Mouse (Mus musculus) heart, embryonic 15.5 days (tissue): ENCODE measurements around the gene Lars2. TPM values are rescaled to one million over a fixed set of nuclear protein-coding genes. Genes with fewer than 3 reads are reported as not detected.

Experiments
- ATAC-seq: fragments of 200-750 bp; cut with Nextera tagmentation; replicated peaks from 2 replicates; pipeline ENCODE4 v1.8.0; 2017; ENCODE audit warnings: low read depth, moderate TSS enrichment; ENCODE audit not compliant: insufficient number of reproducible peaks, insufficient read depth, low FRiP score
- H3K27ac ChIP-seq: fragments of 300-500 bp; sonication (generic); 2 replicates; pipeline ENCODE4 v1.5.1; 2015; ENCODE audit warnings: mild to moderate bottlenecking, inconsistent platforms
- H3K27me3 ChIP-seq: fragments of 300-500 bp; sonication (generic); 2 replicates; pipeline ENCODE4 v1.6.1; 2015; ENCODE audit warnings: inconsistent platforms
- H3K36me3 ChIP-seq: fragments of 300-500 bp; sonication (generic); 2 replicates; pipeline ENCODE4 v1.6.1; 2015; ENCODE audit warnings: mild to moderate bottlenecking, inconsistent platforms
- H3K4me1 ChIP-seq: fragments of 300-500 bp; sonication (generic); replicated peaks from 2 replicates; pipeline ENCODE4 v1.6.1; 2015; ENCODE audit warnings: inconsistent platforms
- H3K4me2 ChIP-seq: fragments of 300-500 bp; sonication (generic); 2 replicates; pipeline ENCODE4 v1.6.1; 2015; ENCODE audit warnings: inconsistent platforms, mild to moderate bottlenecking, moderate library complexity
- H3K4me3 ChIP-seq: fragments of 300-500 bp; sonication (generic); 2 replicates; pipeline ENCODE4 v1.5.1; 2015; ENCODE audit warnings: mild to moderate bottlenecking, inconsistent platforms
- H3K9ac ChIP-seq: fragments of 300-500 bp; sonication (generic); 2 replicates; pipeline ENCODE4 v1.6.1; 2015; ENCODE audit warnings: mild to moderate bottlenecking, inconsistent platforms
- H3K9me3 ChIP-seq: fragments of 300-500 bp; sonication (generic); replicated peaks from 2 replicates; pipeline ENCODE4 v1.6.1; 2016; ENCODE audit warnings: inconsistent platforms
- WGBS: fragments of 180-500 bp; shearing (Covaris S2); methylation state at CpG from one replicate; pipeline ENCODE4 v1.1.7; 2015; ENCODE audit warnings: mixed read lengths; 5-methylcytosine and 5-hydroxymethylcytosine counted together
- polyA plus RNA-seq: library from polyadenylated mRNA; unstranded; fragments of >200 nt; fragmentation: Nextera tagmentation; extraction: Ambion mirVana; gene quantifications from 2 replicates; pipeline ENCODE4 v1.2.1, GENCODE M21; 2015

Gene Lars2
- polyA plus RNA-seq, 1 experiment from 2014 or later = 885 TPM

GRCm38 (mm10) chr9:123509638-123510604 lies 143.2 kb downstream of the Lars2 start:
- no peaks in the 10 kb centered on the region for H3K27me3 ChIP-seq
- H3K36me3 ChIP-seq = peaks cover 32% of the 10 kb centered on the region
- no peak overlapping the region for H3K4me3 ChIP-seq
- 73% methylated on average over 8 of the region's 8 CpGs for WGBS
- peaks cover 27% of the 10 kb centered on the region for H3K4me1 ChIP-seq
- H3K9ac ChIP-seq = no peak overlapping the region
- no peak overlapping the region for H3K4me2 ChIP-seq
- no peak for ATAC-seq
- H3K27ac ChIP-seq = peak overlapping the region; percentile 44; the same call in 1 of the 2 replicates
- no peaks in the 10 kb centered on the region for H3K9me3 ChIP-seq

- WGBS = 92% methylated on average over 5 of the region's 5 CpGs
- Histone ChIP-seq H3K9me3 (no peaks in the 10 kb centered on the region), H3K27ac (no peak overlapping the region)
Measured at GRCm38 (mm10) chr9:123510926-123511325, 144.2 kb downstream of the Lars2 start.

More at GRCm38 (mm10) chr9:123510926-123511325, 144.2 kb downstream of the Lars2 start:
- ATAC-seq = no peak
- no peak overlapping the region for H3K4me2 ChIP-seq
- peaks cover 17% of the 10 kb centered on the region for H3K4me1 ChIP-seq
- H3K9ac ChIP-seq = no peak overlapping the region
- H3K27me3 ChIP-seq = no peaks in the 10 kb centered on the region
- no peak overlapping the region for H3K4me3 ChIP-seq
- H3K36me3 ChIP-seq = peaks cover 32% of the 10 kb centered on the region

Other genes with a start within 250 kb of the Lars2 start
- 1.5 and 2.9 TPM in 2 replicates for gene Clec3b, start 216.0 kb upstream of the Lars2 start, polyA plus RNA-seq
- 0.39 and 2.4 TPM in 2 replicates for gene Cdcp1, start 150.9 kb upstream of the Lars2 start, polyA plus RNA-seq
- gene Tmem158, start 106.2 kb upstream of the Lars2 start, polyA plus RNA-seq = 10.4 and 17.6 TPM in 2 replicates
- gene Limd1, start 111.8 kb downstream of the Lars2 start, polyA plus RNA-seq = 50.3 and 56.1 TPM in 2 replicates
- gene Sacm1l, start 162.8 kb downstream of the Lars2 start, polyA plus RNA-seq = 43.9 and 45.3 TPM in 2 replicates